Mouse (Mus musculus) G1E (cell line): Measurements from ENCODE around the gene Gpr4.

Source experiments
- CTCF ChIP-seq: IDR thresholded peaks from 2 replicates; pipeline ENCODE4 v1.5.1; 2012; ENCODE audit warnings: low read depth, low read length, inconsistent platforms, mixed read lengths
- GATA1 ChIP-seq: IDR thresholded peaks from 2 replicates; pipeline ENCODE4 v1.6.1; 2012; ENCODE audit warnings: borderline replicate concordance, low read length, inconsistent platforms, mixed read lengths
- POLR2AphosphoS5 ChIP-seq: IDR thresholded peaks from 2 replicates; pipeline ENCODE4 v1.6.1; 2012; ENCODE audit warnings: low read depth, low read length, inconsistent platforms; ENCODE audit not compliant: insufficient replicate concordance

DNA sequence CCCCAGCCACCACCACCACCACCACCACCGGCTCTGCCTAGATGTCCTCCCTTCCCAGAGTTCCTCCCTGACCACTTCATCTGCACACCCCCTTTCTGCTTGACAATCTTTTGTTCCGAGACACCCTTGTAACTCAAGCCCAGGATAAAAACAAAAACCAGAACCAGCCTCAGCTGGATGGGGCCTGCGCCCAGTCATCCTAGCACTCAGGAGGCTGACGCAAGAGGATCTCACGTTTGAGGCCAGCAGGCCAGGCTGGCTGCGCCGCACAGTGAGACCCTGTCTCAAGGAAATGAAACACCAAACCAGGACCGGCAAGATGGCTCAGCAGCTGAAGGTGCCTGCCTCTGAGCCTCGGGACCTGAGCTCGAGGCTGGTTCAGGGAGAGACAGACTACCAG is 54.7 kb downstream of the Gpr4 start:
- TF ChIP-seq POLR2AphosphoS5 = no peak
- TF ChIP-seq CTCF = no peak
- TF ChIP-seq GATA1 = no peak
